Mouse (Mus musculus) heart, postnatal 0 days (tissue): ENCODE measurements around the gene Dera.

Experiments
- CTCF ChIP-seq: IDR thresholded peaks from 2 replicates; pipeline ENCODE4 v1.5.1; 2016; ENCODE audit warnings: antibody characterized with exemption, control low read depth, low read depth
- EP300 ChIP-seq: IDR thresholded peaks from 2 replicates; pipeline ENCODE4 v1.6.1; 2016; ENCODE audit warnings: antibody characterized with exemption, low read depth

GRCm38 (mm10) chr6:137771621-137772250, 17.4 kb downstream of the Dera start:
- TF ChIP-seq CTCF (no peak), EP300 (no peak)
